Mouse (Mus musculus) CD4-positive, CD25-positive, alpha-beta regulatory T cell, adult 9 weeks (primary cell): ENCODE results near the gene Col9a2. TPM values are rescaled to one million over a fixed set of nuclear protein-coding genes. Genes with fewer than 3 reads are reported as not detected.

ENCODE experiments used
- polyA plus RNA-seq: library from polyadenylated mRNA; unstranded; fragments of 100-300 nt; shearing (Covaris generic); gene quantifications from one replicate; pipeline ENCODE4 v1.2.1, GENCODE M21; 2017

The Col9a2 gene
- polyA plus RNA-seq = not detected

DNA sequence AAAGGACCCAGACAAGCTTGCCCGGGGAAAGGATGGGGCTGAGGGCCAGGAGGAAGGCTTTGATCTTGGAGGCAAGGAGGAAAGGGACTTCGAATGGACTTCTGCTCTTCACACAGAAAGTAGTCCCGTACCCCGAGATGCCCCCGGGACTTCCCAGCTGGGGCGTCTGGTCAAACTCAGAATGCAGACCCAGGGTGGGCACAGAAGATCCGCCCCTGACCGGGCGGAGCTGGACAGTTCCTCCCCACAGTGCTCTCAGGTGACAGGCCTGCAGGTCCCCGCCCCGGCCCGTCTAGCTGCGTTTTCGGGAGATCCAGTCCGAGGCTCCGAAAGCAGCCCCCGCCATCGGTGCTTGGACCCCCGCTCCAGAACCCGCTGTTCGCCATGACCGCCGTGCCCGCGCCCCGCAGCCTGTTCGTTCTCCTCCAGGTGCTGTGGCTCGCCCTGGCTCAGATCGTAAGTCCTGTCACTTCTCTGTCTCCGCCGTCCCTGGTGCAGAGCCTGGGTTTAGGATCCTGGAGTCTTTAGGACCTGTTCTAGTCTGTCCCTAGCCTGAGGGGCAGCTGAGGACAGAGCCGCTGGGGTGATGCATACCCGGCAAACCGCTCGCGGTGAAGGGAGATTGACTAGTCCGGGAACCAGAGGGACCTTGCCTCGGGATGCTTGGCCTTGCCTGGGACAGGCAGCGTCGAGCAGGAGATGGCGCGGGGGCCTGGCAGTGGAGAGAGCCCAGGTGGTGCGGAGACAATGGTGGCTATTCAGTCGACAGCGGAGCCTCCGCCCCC lies at the start of gene Col9a2:
Gene Col9a2 (plus strand): TSS at position 55 of the 785 bp plus-strand sequence.

DNA sequence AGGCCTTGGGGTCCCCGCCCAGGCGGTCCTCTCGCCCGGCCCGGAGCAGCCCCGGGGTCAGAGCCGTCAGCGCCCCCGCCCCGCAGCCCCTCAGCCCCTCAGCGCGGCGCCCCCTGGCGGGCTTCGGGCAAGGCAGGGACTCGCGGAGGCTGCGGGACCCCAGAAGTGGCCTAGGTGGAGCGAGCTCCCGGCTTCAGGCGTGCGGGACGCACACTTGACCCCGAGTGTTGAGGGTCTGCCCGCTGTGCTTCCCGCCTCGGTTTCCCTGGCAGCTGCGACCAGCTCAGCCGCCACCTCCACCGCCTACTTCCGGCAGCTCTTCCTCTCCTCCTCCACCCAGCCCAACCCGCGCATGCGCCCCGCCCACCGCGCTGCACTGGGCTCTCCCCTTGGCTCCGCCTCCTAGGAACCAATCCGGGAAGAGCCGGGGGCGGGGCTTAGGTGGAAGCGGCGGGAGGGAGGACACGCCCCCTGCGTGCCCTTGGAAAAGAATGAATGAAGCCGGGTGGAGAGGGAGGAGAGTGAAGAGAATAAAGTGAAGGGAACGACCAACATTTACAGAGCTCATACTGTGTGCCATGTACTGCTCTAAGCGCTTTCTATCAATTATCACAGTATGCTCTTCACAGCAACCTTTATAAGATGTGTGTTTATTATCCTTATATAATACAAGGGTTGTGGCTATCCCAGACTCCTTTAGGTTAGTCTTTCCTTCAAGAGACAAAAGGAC lies 22.1 kb upstream of the Col9a2 start, which contains the start of gene Smap2:
Gene Smap2 (minus strand): TSS at position 320 of the 730 bp plus-strand sequence.

DNA sequence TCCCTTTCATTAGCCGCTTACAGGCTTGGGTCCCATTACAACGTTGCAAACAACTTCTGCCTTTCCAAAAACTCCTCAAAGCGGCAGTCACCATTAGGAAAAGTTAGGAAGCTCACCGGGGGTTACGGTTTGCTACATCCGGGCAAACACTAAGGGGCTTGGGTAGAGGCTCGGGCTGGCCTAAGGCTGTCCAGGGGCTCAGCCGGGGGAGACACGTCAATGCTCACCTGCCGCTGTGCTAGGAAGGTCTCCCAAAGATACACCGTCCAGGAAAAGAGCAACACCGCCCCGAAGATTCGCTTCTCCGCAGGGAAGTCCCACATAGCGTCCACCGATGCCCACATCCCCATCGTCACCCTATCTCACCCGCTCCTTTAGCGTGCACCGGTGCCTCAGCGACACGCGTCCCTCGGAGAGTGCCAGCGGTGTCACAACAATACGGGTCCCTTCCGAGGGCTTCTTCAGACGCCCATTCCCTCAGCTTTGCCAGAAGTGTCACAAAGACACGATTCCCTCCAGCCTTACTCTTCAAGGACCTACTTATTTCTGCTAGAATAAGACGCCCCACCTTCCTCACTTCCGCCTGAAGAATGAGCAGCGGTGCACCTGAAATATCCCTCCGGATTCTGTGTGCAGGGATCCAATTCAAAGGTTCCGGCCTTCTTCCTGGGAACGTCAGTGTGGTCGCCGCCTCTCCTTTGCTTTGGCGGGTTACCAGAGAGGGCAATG lies 58.6 kb downstream of the Col9a2 start, which contains the start of gene Zmpste24:
Gene Zmpste24 (minus strand): TSS at position 592 of the 729 bp plus-strand sequence.

Other genes starting within 250 kb of the Col9a2 start
- gene Nfyc, start 207.8 kb upstream of the Col9a2 start, polyA plus RNA-seq = 59.8 TPM
- 0.94 TPM for gene Rims3, start 184.6 kb upstream of the Col9a2 start, polyA plus RNA-seq
- gene Exo5, start 114.4 kb upstream of the Col9a2 start, polyA plus RNA-seq = 33.1 TPM
- gene Zfp69, start 87.7 kb upstream of the Col9a2 start, polyA plus RNA-seq = 1.1 TPM
- gene Smap2, start 22.1 kb upstream of the Col9a2 start, polyA plus RNA-seq = 32.2 TPM
- 63.1 TPM for gene Zmpste24, start 58.9 kb downstream of the Col9a2 start, polyA plus RNA-seq
- not detected for gene Tmco2, start 69.8 kb downstream of the Col9a2 start, polyA plus RNA-seq
- gene Rlf, start 175.7 kb downstream of the Col9a2 start, polyA plus RNA-seq = 33.8 TPM